Mouse (Mus musculus) kidney, postnatal 0 days (tissue): ENCODE data around the gene Stk32c. TPM values are rescaled to one million over a fixed set of nuclear protein-coding genes. Genes with fewer than 3 reads are reported as not detected.

ENCODE experiments used
- ATAC-seq: fragments of 200-750 bp; cut with Nextera tagmentation; replicated peaks from 2 replicates; pipeline ENCODE4 v1.8.0; 2017; ENCODE audit warnings: low read depth, moderate number of reproducible peaks, moderate TSS enrichment, moderate library complexity; ENCODE audit not compliant: low FRiP score
- DNase-seq: peaks from one replicate; pipeline ENCODE4 v3.0.0-alpha.2; 2016; ENCODE audit warnings: low spot score
- H3K27ac ChIP-seq: fragments of 300-500 bp; sonication (generic); 2 replicates; pipeline ENCODE4 v1.5.1; 2014; ENCODE audit warnings: mild to moderate bottlenecking
- H3K27me3 ChIP-seq: fragments of 300-500 bp; sonication (generic); 2 replicates; pipeline ENCODE4 v1.6.1; 2014; ENCODE audit warnings: low read length, mixed read lengths; ENCODE audit not compliant: insufficient read depth
- H3K36me3 ChIP-seq: fragments of 300-500 bp; sonication (generic); 2 replicates; pipeline ENCODE4 v1.6.1; 2014; ENCODE audit warnings: low read length, mixed read lengths; ENCODE audit not compliant: insufficient read depth
- H3K4me1 ChIP-seq: fragments of 300-500 bp; sonication (generic); replicated peaks from 2 replicates; pipeline ENCODE4 v1.6.1; 2014; ENCODE audit warnings: antibody characterized with exemption, low read length, mixed read lengths; ENCODE audit not compliant: insufficient read depth
- H3K4me2 ChIP-seq: fragments of 300-500 bp; sonication (generic); 2 replicates; pipeline ENCODE4 v1.6.1; 2014; ENCODE audit warnings: mild to moderate bottlenecking, low read length, moderate library complexity, mixed read lengths
- H3K4me3 ChIP-seq: fragments of 300-500 bp; sonication (generic); replicated peaks from 2 replicates; pipeline ENCODE4 v1.5.1; 2014; ENCODE audit warnings: low read depth, low read length
- H3K9ac ChIP-seq: fragments of 300-500 bp; sonication (generic); 2 replicates; pipeline ENCODE4 v1.6.1; 2014; ENCODE audit warnings: low read depth, low read length
- H3K9me3 ChIP-seq: fragments of 300-500 bp; sonication (generic); replicated peaks from 2 replicates; pipeline ENCODE4 v1.6.1; 2016; ENCODE audit warnings: low read length, inconsistent platforms, mixed read lengths
- CTCF ChIP-seq: IDR thresholded peaks from 2 replicates; pipeline ENCODE4 v1.5.1; 2016; ENCODE audit warnings: antibody characterized with exemption, low read depth, mild to moderate bottlenecking, moderate library complexity
- WGBS: fragments of 180-500 bp; shearing (Covaris S2); extraction: QIAGEN DNeasy Blood & Tissue Kit; methylation state at CpG from one replicate; pipeline ENCODE4 v1.1.7; 2014; 5-methylcytosine and 5-hydroxymethylcytosine counted together
- polyA plus RNA-seq: library from polyadenylated mRNA; unstranded; fragments of >200 nt; fragmentation: Nextera tagmentation; extraction: Ambion mirVana; gene quantifications from 2 replicates; pipeline ENCODE4 v1.2.1, GENCODE M21; 2015

Stk32c gene
- polyA plus RNA-seq, 1 experiment from 2014 or later: 0.25 TPM

GRCm38 (mm10) chr7:139095282-139095681 lies 117.8 kb downstream of the Stk32c start:
- Histone ChIP-seq H3K4me2 (no peak overlapping the region), H3K9me3 (no peaks in the 10 kb centered on the region), H3K36me3 (no peaks in the 10 kb centered on the region), H3K9ac (no peak overlapping the region), H3K4me3 (no peak overlapping the region), H3K27ac (no peak overlapping the region), H3K4me1 (no peaks in the 10 kb centered on the region), H3K27me3 (no peaks in the 10 kb centered on the region)
- 88% methylated on average over 7 of the region's 7 CpGs for WGBS
- DNase-seq (no peak), ATAC-seq (no peak)
- TF ChIP-seq CTCF: no peak

DNA sequence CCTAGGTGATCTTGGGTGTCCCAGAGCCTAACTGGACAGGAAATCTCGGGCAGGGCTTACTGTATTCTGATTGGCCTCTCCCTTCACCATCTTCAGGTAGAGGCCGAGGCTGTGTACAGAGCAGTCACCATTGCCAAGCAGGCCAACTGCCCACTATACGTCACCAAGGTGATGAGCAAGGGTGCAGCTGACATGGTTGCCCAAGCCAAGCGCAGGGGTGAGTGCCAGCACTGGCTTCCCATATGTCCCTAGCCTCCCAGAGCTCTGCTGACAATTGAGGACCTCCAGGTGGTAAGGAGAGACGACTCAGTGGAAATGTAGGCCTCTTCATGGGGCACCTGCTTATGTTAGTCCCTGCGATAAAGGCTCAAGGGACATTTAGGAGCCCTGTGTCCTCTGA lies 118.3 kb downstream of the Stk32c start:
- WGBS: 80% methylated on average over 6 of the region's 6 CpGs
- Histone ChIP-seq H3K27me3 (no peaks in the 10 kb centered on the region), H3K36me3 (no peaks in the 10 kb centered on the region), H3K27ac (no peak overlapping the region), H3K9me3 (no peaks in the 10 kb centered on the region), H3K4me1 (no peaks in the 10 kb centered on the region), H3K4me2 (no peak overlapping the region), H3K4me3 (no peak overlapping the region), H3K9ac (no peak overlapping the region)
- no peak for TF ChIP-seq CTCF
- no peak for DNase-seq
- ATAC-seq: no peak

- Histone ChIP-seq H3K36me3 (no peaks in the 10 kb centered on the region), H3K4me1 (no peaks in the 10 kb centered on the region), H3K9ac (no peak overlapping the region), H3K27me3 (no peaks in the 10 kb centered on the region), H3K27ac (no peak overlapping the region), H3K4me3 (no peak overlapping the region), H3K9me3 (no peaks in the 10 kb centered on the region), H3K4me2 (no peak overlapping the region)
- DNase-seq (no peak), ATAC-seq (no peak)
- TF ChIP-seq CTCF: no peak
- 76% methylated on average over 7 of the region's 7 CpGs for WGBS
Observed at GRCm38 (mm10) chr7:139093781-139094180, 119.3 kb downstream of the Stk32c start.

DNA sequence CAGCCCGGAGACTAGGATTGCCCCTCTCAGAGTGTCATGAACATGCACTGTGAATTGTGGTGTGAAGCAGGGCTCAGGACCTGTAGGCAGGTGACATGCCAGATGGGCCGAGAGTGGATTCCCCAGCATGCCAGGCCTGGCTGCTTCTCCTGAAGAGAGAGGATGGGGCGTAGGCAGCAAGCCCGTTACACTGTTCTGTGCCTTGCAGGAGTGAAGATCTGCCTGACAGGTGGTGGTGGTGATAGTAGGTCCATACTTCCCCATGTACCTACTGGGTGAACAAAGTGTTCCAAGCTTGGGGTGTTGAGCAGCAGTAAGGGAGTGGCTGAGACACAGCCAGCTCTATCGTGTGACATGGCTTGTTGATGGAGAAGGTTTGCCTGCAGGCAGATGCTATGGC lies 120.0 kb downstream of the Stk32c start:
- H3K4me1 ChIP-seq: no peaks in the 10 kb centered on the region
- 88% methylated on average over 5 of the region's 5 CpGs for WGBS
- no peaks in the 10 kb centered on the region for H3K27me3 ChIP-seq
- H3K27ac ChIP-seq: no peak overlapping the region
- H3K4me3 ChIP-seq: no peak overlapping the region
- no peak overlapping the region for H3K9ac ChIP-seq
- no peak for ATAC-seq
- no peak overlapping the region for H3K4me2 ChIP-seq
- DNase-seq: no peak
- no peaks in the 10 kb centered on the region for H3K36me3 ChIP-seq
- no peaks in the 10 kb centered on the region for H3K9me3 ChIP-seq
- no peak for TF ChIP-seq CTCF

- H3K27ac ChIP-seq: no peak overlapping the region
- no peaks in the 10 kb centered on the region for H3K9me3 ChIP-seq
- H3K4me1 ChIP-seq: no peaks in the 10 kb centered on the region
- H3K9ac ChIP-seq: no peak overlapping the region
- 96% methylated on average over 5 of the region's 5 CpGs for WGBS
- no peaks in the 10 kb centered on the region for H3K36me3 ChIP-seq
- no peak overlapping the region for H3K4me2 ChIP-seq
- ATAC-seq (no peak), DNase-seq (no peak)
- no peak for TF ChIP-seq CTCF
- no peaks in the 10 kb centered on the region for H3K27me3 ChIP-seq
- H3K4me3 ChIP-seq: no peak overlapping the region
Observed at GRCm38 (mm10) chr7:139092676-139093075, 120.4 kb downstream of the Stk32c start.

DNA sequence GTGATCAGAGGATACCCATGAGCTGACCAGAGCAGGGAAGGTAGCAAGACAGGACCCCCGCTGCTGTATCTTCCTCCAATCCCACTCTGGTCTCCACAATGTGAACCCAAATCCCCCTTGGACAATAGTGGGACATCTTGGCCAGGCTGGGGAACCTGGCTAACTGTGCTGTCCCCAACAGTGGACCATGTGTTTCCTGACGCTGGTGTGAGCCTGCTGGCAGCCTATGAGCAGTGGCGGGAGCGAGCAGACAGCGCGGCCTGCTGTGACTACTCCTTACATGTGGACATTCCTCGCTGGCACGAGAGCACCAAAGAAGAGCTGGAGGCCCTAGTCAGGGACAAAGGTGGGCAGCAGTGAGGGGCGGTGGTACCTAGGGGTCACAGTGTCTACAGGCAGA lies 121.4 kb downstream of the Stk32c start:
- no peak for ATAC-seq
- no peak overlapping the region for H3K9ac ChIP-seq
- no peaks in the 10 kb centered on the region for H3K36me3 ChIP-seq
- no peak for TF ChIP-seq CTCF
- H3K27ac ChIP-seq: no peak overlapping the region
- H3K27me3 ChIP-seq: peaks cover 5% of the 10 kb centered on the region; the same call in 1 of the 2 replicates
- H3K9me3 ChIP-seq: no peaks in the 10 kb centered on the region
- no peak for DNase-seq
- H3K4me1 ChIP-seq: 0 out of 2 replicates have a peak, but pooled peaks cover under 1% of the 10 kb centered on the region
- H3K4me2 ChIP-seq: no peak overlapping the region
- H3K4me3 ChIP-seq: no peak overlapping the region
- 89% methylated on average over 9 of the region's 9 CpGs for WGBS
